Mouse (Mus musculus) intestine, postnatal 0 days (tissue): Measurements from ENCODE around the gene Acsm2. TPM values are rescaled to one million over a fixed set of nuclear protein-coding genes. Genes with fewer than 3 reads are reported as not detected.

Experiments used
- ATAC-seq: fragments of 200-750 bp; cut with Nextera tagmentation; 2 replicates; pipeline ENCODE4 v1.8.0; 2017; ENCODE audit warnings: mild to moderate bottlenecking, moderate TSS enrichment, moderate library complexity
- H3K27ac ChIP-seq: fragments of 300-500 bp; sonication (generic); 2 replicates; pipeline ENCODE4 v1.5.1; 2014; ENCODE audit warnings: mild to moderate bottlenecking, low read depth, low read length, moderate library complexity
- H3K27me3 ChIP-seq: fragments of 300-500 bp; sonication (generic); replicated peaks from 2 replicates; pipeline ENCODE4 v1.6.1; 2014; ENCODE audit warnings: low read length, mixed read lengths; ENCODE audit not compliant: control insufficient read depth, insufficient read depth
- H3K36me3 ChIP-seq: fragments of 300-500 bp; sonication (generic); 2 replicates; pipeline ENCODE4 v1.6.1; 2014; ENCODE audit warnings: mild to moderate bottlenecking, moderate library complexity; ENCODE audit not compliant: control insufficient read depth, insufficient read depth
- H3K4me1 ChIP-seq: fragments of 300-500 bp; sonication (generic); replicated peaks from 2 replicates; pipeline ENCODE4 v1.6.1; 2014; ENCODE audit warnings: antibody characterized with exemption, low read length, mixed read lengths; ENCODE audit not compliant: control insufficient read depth, insufficient read depth
- H3K4me2 ChIP-seq: fragments of 300-500 bp; sonication (generic); replicated peaks from 2 replicates; pipeline ENCODE4 v1.6.1; 2014; ENCODE audit warnings: low read depth, mild to moderate bottlenecking, moderate library complexity
- H3K4me3 ChIP-seq: fragments of 300-500 bp; sonication (generic); 2 replicates; pipeline ENCODE4 v1.5.1; 2014; ENCODE audit warnings: low read depth, low read length
- H3K9ac ChIP-seq: fragments of 300-500 bp; sonication (generic); 2 replicates; pipeline ENCODE4 v1.6.1; 2014; ENCODE audit warnings: mild to moderate bottlenecking, low read depth, low read length
- H3K9me3 ChIP-seq: fragments of 300-500 bp; sonication (generic); 2 replicates; pipeline ENCODE4 v1.6.1; 2016; ENCODE audit warnings: mixed run types; ENCODE audit not compliant: control insufficient read depth
- CTCF ChIP-seq: sonication (generic); IDR thresholded peaks from 2 replicates; pipeline ENCODE4 v1.5.1; 2016; ENCODE audit warnings: low read depth, mild to moderate bottlenecking, control low read depth, antibody characterized with exemption, moderate library complexity
- WGBS: fragments of 180-500 bp; shearing (Covaris S2); extraction: QIAGEN DNeasy Blood & Tissue Kit; methylation state at CpG from one replicate; pipeline ENCODE4 v1.1.7; 2014; 5-methylcytosine and 5-hydroxymethylcytosine counted together
- polyA plus RNA-seq: library from polyadenylated mRNA; unstranded; fragments of >200 nt; fragmentation: Nextera tagmentation; extraction: Ambion mirVana; gene quantifications from 2 replicates; pipeline ENCODE4 v1.2.1, GENCODE M21; 2015

The Acsm2 gene
- polyA plus RNA-seq, 1 experiment from 2014 or later, result not detected

DNA sequence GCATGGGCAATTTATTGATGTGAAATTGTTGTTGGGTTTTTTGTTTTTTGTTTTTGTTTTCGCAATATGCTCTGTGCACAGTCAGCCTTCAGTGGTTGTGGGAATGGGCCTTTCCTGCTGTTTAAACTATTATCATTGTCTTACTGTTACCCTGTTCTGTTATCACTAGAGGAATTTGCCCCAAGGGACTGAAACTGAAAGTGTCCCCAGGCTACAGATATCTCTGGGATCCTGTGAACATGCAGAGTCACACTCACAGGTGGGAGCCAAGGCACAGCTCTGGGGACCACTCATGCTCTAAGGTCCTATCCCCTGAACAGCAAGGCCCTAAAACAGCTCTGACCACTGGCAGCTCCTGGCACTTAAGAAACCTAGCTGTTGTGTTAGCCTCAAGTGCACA, 27.0 kb upstream of the Acsm2 start:
- Histone ChIP-seq H3K9ac (no peak overlapping the region), H3K4me1 (0 out of 2 replicates have a peak, but pooled peaks cover 3% of the 10 kb centered on the region), H3K36me3 (no peaks in the 10 kb centered on the region), H3K4me3 (no peak overlapping the region), H3K27me3 (no peaks in the 10 kb centered on the region), H3K9me3 (no peaks in the 10 kb centered on the region), H3K4me2 (0 out of 2 replicates have a peak overlapping the region, but pooled peaks have one; percentile 21), H3K27ac (no peak overlapping the region)
- peak; percentile 48; the same call in 1 of the 2 replicates for ATAC-seq
- 76% methylated on average over 1 of the region's 1 CpGs for WGBS
- TF ChIP-seq CTCF, result no peak

DNA sequence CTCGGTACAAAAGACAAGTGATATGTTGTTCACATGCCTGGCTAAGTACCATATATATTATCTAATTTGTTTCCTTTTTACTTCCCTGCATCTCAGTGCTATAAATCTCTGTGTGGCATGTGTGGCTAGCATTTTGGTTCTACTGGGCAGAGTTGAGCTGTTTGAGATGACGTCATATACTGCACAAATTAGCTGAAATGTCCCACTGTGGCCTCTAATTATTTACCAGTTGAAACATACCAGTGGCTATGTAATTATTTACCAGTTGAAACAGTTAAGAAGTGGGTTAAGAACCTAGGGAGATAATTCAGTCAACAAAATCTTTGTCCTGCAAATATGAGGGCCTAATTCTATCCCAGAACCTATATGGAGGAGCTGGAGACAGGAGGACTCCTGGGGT, 26.6 kb upstream of the Acsm2 start:
- no peak overlapping the region for H3K27ac ChIP-seq
- WGBS, result 43% methylated on average over 2 of the region's 2 CpGs
- peak; percentile 39; the same call in 1 of the 2 replicates for ATAC-seq
- no peaks in the 10 kb centered on the region for H3K9me3 ChIP-seq
- no peak overlapping the region for H3K9ac ChIP-seq
- 0 out of 2 replicates have a peak overlapping the region, but pooled peaks have one; percentile 21 for H3K4me2 ChIP-seq
- H3K4me3 ChIP-seq, result no peak overlapping the region
- TF ChIP-seq CTCF, result no peak
- no peaks in the 10 kb centered on the region for H3K27me3 ChIP-seq
- H3K4me1 ChIP-seq, result 0 out of 2 replicates have a peak, but pooled peaks cover 3% of the 10 kb centered on the region
- H3K36me3 ChIP-seq, result no peaks in the 10 kb centered on the region

DNA sequence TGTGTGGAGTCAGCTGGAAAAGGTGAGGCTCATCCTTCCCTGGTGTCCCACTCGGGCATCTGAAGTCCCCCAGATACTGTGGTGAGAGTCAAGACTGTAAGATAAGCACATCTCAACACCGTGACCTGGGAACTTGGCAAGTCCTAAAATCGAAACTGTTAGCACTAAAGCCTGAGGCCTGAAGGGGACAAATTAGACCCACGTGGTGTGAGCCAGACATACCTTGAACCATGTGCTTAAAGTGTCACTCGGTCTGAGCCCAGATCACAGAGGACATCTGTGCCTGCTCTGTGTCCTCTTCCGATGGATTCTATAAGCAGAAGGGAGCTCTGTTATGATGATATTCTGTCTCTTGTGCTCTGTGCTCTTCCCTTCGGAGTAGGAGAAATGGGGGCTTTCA, 25.5 kb upstream of the Acsm2 start:
- no peaks in the 10 kb centered on the region for H3K9me3 ChIP-seq
- TF ChIP-seq CTCF, result no peak
- WGBS, result 70% methylated on average over 7 of the region's 7 CpGs
- ATAC-seq, result no peak
- no peak overlapping the region for H3K4me3 ChIP-seq
- no peaks in the 10 kb centered on the region for H3K36me3 ChIP-seq
- H3K27ac ChIP-seq, result no peak overlapping the region
- H3K4me1 ChIP-seq, result 0 out of 2 replicates have a peak, but pooled peaks cover 3% of the 10 kb centered on the region
- H3K4me2 ChIP-seq, result no peak overlapping the region
- no peak overlapping the region for H3K9ac ChIP-seq
- no peaks in the 10 kb centered on the region for H3K27me3 ChIP-seq

- no peak for ATAC-seq
These were observed 21.2 kb upstream of the Acsm2 start for GRCm38 (mm10) chr7:119532924-119533323.

GRCm38 (mm10) chr7:119534389-119534788, 19.8 kb upstream of the Acsm2 start:
- H3K27me3 ChIP-seq, result no peaks in the 10 kb centered on the region
- H3K9me3 ChIP-seq, result no peaks in the 10 kb centered on the region
- no peak overlapping the region for H3K4me3 ChIP-seq
- no peaks in the 10 kb centered on the region for H3K36me3 ChIP-seq
- WGBS, result 84% methylated on average over 2 of the region's 2 CpGs
- H3K4me1 ChIP-seq, result no peaks in the 10 kb centered on the region
- no peak for ATAC-seq
- H3K9ac ChIP-seq, result no peak overlapping the region
- no peak overlapping the region for H3K27ac ChIP-seq
- H3K4me2 ChIP-seq, result no peak overlapping the region
- TF ChIP-seq CTCF, result no peak

More at GRCm38 (mm10) chr7:119532924-119533323, 21.2 kb upstream of the Acsm2 start:
- no peaks in the 10 kb centered on the region for H3K36me3 ChIP-seq
- no peaks in the 10 kb centered on the region for H3K9me3 ChIP-seq
- no peaks in the 10 kb centered on the region for H3K27me3 ChIP-seq
- H3K4me3 ChIP-seq, result no peak overlapping the region
- no peak for TF ChIP-seq CTCF
- H3K4me1 ChIP-seq, result no peaks in the 10 kb centered on the region
- H3K27ac ChIP-seq, result no peak overlapping the region
- 44% methylated on average over 1 of the region's 1 CpGs for WGBS
- no peak overlapping the region for H3K4me2 ChIP-seq
- no peak overlapping the region for H3K9ac ChIP-seq

GRCm38 (mm10) chr7:119542445-119542844, 11.7 kb upstream of the Acsm2 start:
- H3K4me2 ChIP-seq, result no peak overlapping the region
- no peak for ATAC-seq
- H3K4me1 ChIP-seq, result no peaks in the 10 kb centered on the region
- no peak overlapping the region for H3K9ac ChIP-seq
- no peak for TF ChIP-seq CTCF
- no peaks in the 10 kb centered on the region for H3K27me3 ChIP-seq
- no peak overlapping the region for H3K27ac ChIP-seq
- no peaks in the 10 kb centered on the region for H3K36me3 ChIP-seq
- no peaks in the 10 kb centered on the region for H3K9me3 ChIP-seq
- H3K4me3 ChIP-seq, result no peak overlapping the region
- WGBS, result 70% methylated on average over 2 of the region's 2 CpGs

DNA sequence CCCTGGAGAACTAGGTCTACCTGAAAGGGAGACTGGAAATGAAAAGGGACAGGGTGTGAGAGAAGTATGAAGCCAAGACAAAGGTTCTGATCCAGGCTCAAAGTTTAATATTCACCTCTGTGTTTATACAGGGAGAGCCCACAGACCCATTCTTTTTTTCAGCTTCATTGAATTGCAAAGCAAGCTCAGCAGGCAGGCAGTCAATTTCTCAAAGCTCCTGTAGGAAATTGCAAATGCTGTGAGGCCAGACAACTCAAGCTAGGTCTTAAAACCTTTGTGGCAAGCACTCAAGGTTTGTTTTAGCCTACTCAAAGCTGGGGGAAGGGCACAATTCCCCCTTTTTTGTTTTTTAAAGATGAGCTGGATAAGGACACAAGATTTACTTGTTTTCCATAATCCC, 8.6 kb upstream of the Acsm2 start:
- no peak overlapping the region for H3K9ac ChIP-seq
- H3K9me3 ChIP-seq, result no peaks in the 10 kb centered on the region
- H3K4me3 ChIP-seq, result no peak overlapping the region
- H3K27ac ChIP-seq, result no peak overlapping the region
- no peaks in the 10 kb centered on the region for H3K4me1 ChIP-seq
- no peak overlapping the region for H3K4me2 ChIP-seq
- no peak for ATAC-seq
- TF ChIP-seq CTCF, result no peak
- H3K27me3 ChIP-seq, result no peaks in the 10 kb centered on the region
- no peaks in the 10 kb centered on the region for H3K36me3 ChIP-seq
